Mouse (Mus musculus) spleen, adult 2 months (tissue): ENCODE data around the gene Ube2j2.

Source experiments
- CTCF ChIP-seq: fragments of 200-500 bp; IDR thresholded peaks from 2 replicates; pipeline ENCODE4 v1.5.1; 2011; ENCODE audit warnings: mild to moderate bottlenecking, inconsistent platforms; ENCODE audit not compliant: insufficient read depth, insufficient read length, insufficient replicate concordance; ENCODE audit errors: extremely low read depth
- POLR2A ChIP-seq: fragments of 200-500 bp; IDR thresholded peaks from 2 replicates; pipeline ENCODE4 v1.6.1; 2011; ENCODE audit warnings: low read depth, low read length, inconsistent platforms

- TF ChIP-seq CTCF (no peak), POLR2A (no peak)
These were observed 36.6 kb upstream of the Ube2j2 start for GRCm38 (mm10) chr4:155907003-155907402.
